Mouse (Mus musculus) left cerebral cortex, adult 18-20 months (tissue): ENCODE measurements at regions not wholly inside any gene's neighbourhood (a gene's known extent, or its start where the extent isn't known, plus 50 kb on each side); places are given as distances from the start of the nearest gene placed in this dataset.
A peak's percentile ranks its signal among the peaks of the same experiment; 100 is the strongest.

Source experiments
- DNase-seq, 2 experiments: peaks; one replicate each; pipeline ENCODE4 v3.0.0; 2021 to 2022; ENCODE audit warnings: low spot score in 2 of 2, mixed read lengths in 1 of 2

GRCm38 (mm10) chr2:71685239-71685638 lies 60.2 kb upstream of the Itga6 start:
- DNase-seq, result no peak

DNA sequence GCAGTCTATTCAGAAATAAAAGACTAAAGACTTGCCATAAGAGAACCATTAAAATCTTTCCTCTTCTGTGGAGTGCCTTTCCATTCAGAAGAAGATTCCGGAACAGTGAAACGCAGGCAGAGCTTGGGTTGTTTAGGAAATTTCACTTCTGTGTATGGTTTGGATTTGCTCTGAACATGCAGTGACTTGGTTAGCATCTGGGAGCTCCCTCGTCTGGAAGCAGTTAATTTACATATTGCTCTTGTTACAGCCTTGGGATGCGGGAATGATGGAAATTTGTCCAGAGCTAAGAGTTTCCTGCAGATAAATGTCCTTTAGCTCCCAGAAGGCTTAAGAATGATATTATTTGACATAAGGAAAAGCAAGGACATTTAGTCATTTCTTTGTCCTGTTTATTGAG lies 56.4 kb upstream of the Itga6 start:
- DNase-seq, result no peak

DNA sequence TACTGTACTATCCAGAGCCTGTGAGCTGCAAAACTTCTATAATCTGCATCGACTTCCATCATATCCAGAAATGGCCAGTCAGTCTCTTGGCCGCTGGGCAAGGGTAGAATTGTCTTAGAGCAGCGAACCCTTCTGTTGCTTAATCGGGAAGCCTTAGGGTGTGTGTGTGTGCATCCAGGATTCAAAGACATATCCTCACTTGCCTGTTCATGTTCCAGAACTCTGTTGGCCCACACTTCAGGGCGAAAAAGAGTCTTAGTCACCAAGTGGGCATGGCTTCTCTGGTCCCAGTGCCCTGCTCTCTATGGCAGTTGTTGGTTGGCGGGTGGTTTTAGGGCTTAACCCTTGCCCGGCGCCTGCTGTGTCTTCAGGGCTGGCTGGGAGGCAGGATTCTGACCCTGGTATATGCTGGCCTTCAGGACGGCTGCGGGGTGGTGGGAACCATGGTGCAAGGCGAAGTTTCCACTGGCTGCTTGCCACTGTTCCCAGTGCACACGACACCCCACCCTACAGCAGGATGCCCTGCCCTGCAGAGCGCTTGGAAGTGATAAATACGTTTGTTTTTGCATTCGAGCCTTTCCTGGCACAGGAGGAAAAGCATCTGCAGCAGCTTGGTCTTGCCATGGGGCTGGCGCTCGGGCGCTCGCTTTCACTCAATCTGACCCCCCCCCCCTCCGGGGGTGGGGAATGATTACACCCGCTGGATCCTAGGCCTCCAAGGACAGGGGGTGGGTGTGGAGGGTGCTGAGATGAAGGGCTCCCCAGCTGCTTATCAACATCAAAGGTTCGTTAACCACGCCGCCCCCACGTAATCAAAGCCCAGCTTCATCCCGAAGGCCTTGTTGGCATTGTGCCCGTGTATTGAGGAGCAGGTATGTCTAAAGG lies 54.9 kb upstream of the Itga6 start:
- DNase-seq, result peak in 1 of 2 experiments; percentile 17

- DNase-seq, result no peak
These were observed 50.6 kb upstream of the Itga6 start for GRCm38 (mm10) chr2:71694758-71695310.
